Mouse (Mus musculus) heart, embryonic 12.5 days (tissue): ENCODE measurements around the gene Folr2. TPM values are rescaled to one million over a fixed set of nuclear protein-coding genes. Genes with fewer than 3 reads are reported as not detected.
A peak's percentile ranks its signal among the peaks of the same experiment; 100 is the strongest.

ENCODE experiments used
- ATAC-seq: fragments of 200-750 bp; cut with Nextera tagmentation; 2 replicates; pipeline ENCODE4 v1.8.0; 2017; ENCODE audit warnings: moderate TSS enrichment, moderate library complexity; ENCODE audit not compliant: insufficient number of reproducible peaks, low FRiP score
- H3K27ac ChIP-seq: fragments of 300-500 bp; sonication (generic); 2 replicates; pipeline ENCODE4 v1.5.1; 2016; ENCODE audit warnings: mild to moderate bottlenecking, moderate library complexity; ENCODE audit not compliant: poor library complexity, severe bottlenecking
- H3K27me3 ChIP-seq: fragments of 300-500 bp; sonication (generic); replicated peaks from 2 replicates; pipeline ENCODE4 v1.6.1; 2016; ENCODE audit warnings: mild to moderate bottlenecking, moderate library complexity
- H3K36me3 ChIP-seq: fragments of 300-500 bp; sonication (generic); 2 replicates; pipeline ENCODE4 v1.6.1; 2016; ENCODE audit warnings: mild to moderate bottlenecking, moderate library complexity
- H3K4me1 ChIP-seq: fragments of 300-500 bp; sonication (generic); replicated peaks from 2 replicates; pipeline ENCODE4 v1.6.1; 2016; ENCODE audit warnings: mild to moderate bottlenecking
- H3K4me2 ChIP-seq: fragments of 300-500 bp; sonication (generic); 2 replicates; pipeline ENCODE4 v1.6.1; 2016; ENCODE audit warnings: mild to moderate bottlenecking, moderate library complexity
- H3K4me3 ChIP-seq: fragments of 300-500 bp; sonication (generic); 2 replicates; pipeline ENCODE4 v1.5.1; 2016; ENCODE audit warnings: mild to moderate bottlenecking
- H3K9ac ChIP-seq: fragments of 300-500 bp; sonication (generic); 2 replicates; pipeline ENCODE4 v1.6.1; 2016; ENCODE audit warnings: mild to moderate bottlenecking, moderate library complexity
- H3K9me3 ChIP-seq: fragments of 300-500 bp; sonication (generic); replicated peaks from 2 replicates; pipeline ENCODE4 v1.6.1; 2016; ENCODE audit warnings: mild to moderate bottlenecking, moderate library complexity
- WGBS: fragments of 180-500 bp; shearing (Covaris S2); methylation state at CpG from one replicate; pipeline ENCODE4 v1.1.7; 2016; 5-methylcytosine and 5-hydroxymethylcytosine counted together
- polyA plus RNA-seq: library from polyadenylated mRNA; unstranded; fragments of >200 nt; fragmentation: Nextera tagmentation; extraction: Ambion mirVana; gene quantifications from 2 replicates; pipeline ENCODE4 v1.2.1, GENCODE M21; 2016

Folr2 gene
- polyA plus RNA-seq, result not detected in 2 replicates

GRCm38 (mm10) chr7:101857094-101857493 lies at the start of gene Folr2:
TSS of gene Folr2 (minus strand) at chr7:101857194.
- Histone ChIP-seq H3K27ac (no peak within 1 kb of the TSS), H3K9me3 (no peaks in the 10 kb centered on the region), H3K36me3 (no peaks in the 10 kb centered on the region), H3K4me1 (no peaks in the 10 kb centered on the region), H3K9ac (no peak within 1 kb of the TSS), H3K4me2 (no peak within 1 kb of the TSS), H3K4me3 (no peak within 1 kb of the TSS), H3K27me3 (no peaks in the 10 kb centered on the region)
- 86% methylated on average over 4 of the region's 4 CpGs for WGBS
- no peak for ATAC-seq

- WGBS, result 65% methylated on average over 8 of the region's 8 CpGs
- Histone ChIP-seq H3K9me3 (no peaks in the 10 kb centered on the region), H3K4me3 (peak overlapping the region; percentile 96), H3K9ac (peak overlapping the region; percentile 96), H3K4me1 (peaks cover 29% of the 10 kb centered on the region), H3K27me3 (no peaks in the 10 kb centered on the region), H3K36me3 (peaks cover 33% of the 10 kb centered on the region), H3K4me2 (peak overlapping the region; percentile 81), H3K27ac (0 out of 2 replicates have a peak overlapping the region, but pooled peaks have one; percentile 28)
- no peak for ATAC-seq
These were observed 49.7 kb upstream of the Folr2 start for GRCm38 (mm10) chr7:101906696-101907095.

GRCm38 (mm10) chr7:101906287-101906681 lies 49.3 kb upstream of the Folr2 start, which contains the start of gene Tomt:
TSS of gene Tomt (minus strand) at chr7:101906359.
- no peaks in the 10 kb centered on the region for H3K9me3 ChIP-seq
- peaks cover 29% of the 10 kb centered on the region for H3K36me3 ChIP-seq
- no peak for ATAC-seq
- 13% methylated on average over 11 of the region's 11 CpGs for WGBS
- peaks cover 29% of the 10 kb centered on the region for H3K4me1 ChIP-seq
- peak within 1 kb of the TSS; percentile 81 for H3K4me2 ChIP-seq
- H3K27ac ChIP-seq, result peak within 1 kb of the TSS; percentile 98
- H3K9ac ChIP-seq, result peak within 1 kb of the TSS; percentile 96
- H3K27me3 ChIP-seq, result no peaks in the 10 kb centered on the region
- peak within 1 kb of the TSS; percentile 96 for H3K4me3 ChIP-seq

- H3K36me3 ChIP-seq, result peaks cover 29% of the 10 kb centered on the region
- no peaks in the 10 kb centered on the region for H3K9me3 ChIP-seq
- H3K4me2 ChIP-seq, result peak within 1 kb of the TSS; percentile 81
- ATAC-seq, result peak; percentile 99
- WGBS, result under 1% methylated on average over 61 of the region's 61 CpGs
- peaks cover 29% of the 10 kb centered on the region for H3K4me1 ChIP-seq
- H3K27ac ChIP-seq, result peak within 1 kb of the TSS; percentile 98
- peak within 1 kb of the TSS; percentile 96 for H3K9ac ChIP-seq
- H3K4me3 ChIP-seq, result peak within 1 kb of the TSS; percentile 96
- no peaks in the 10 kb centered on the region for H3K27me3 ChIP-seq
These were observed 48.7 kb upstream of the Folr2 start, which contains the start of gene Lamtor1 for GRCm38 (mm10) chr7:101905561-101906286. TSS of gene Lamtor1 (plus strand) at chr7:101905904.

GRCm38 (mm10) chr7:101902846-101903245 lies 45.9 kb upstream of the Folr2 start:
- no peak overlapping the region for H3K9ac ChIP-seq
- peaks cover 16% of the 10 kb centered on the region for H3K4me1 ChIP-seq
- no peak overlapping the region for H3K4me3 ChIP-seq
- no peaks in the 10 kb centered on the region for H3K9me3 ChIP-seq
- no peak overlapping the region for H3K27ac ChIP-seq
- no peak for ATAC-seq
- peaks cover 32% of the 10 kb centered on the region for H3K36me3 ChIP-seq
- no peak overlapping the region for H3K4me2 ChIP-seq
- no peaks in the 10 kb centered on the region for H3K27me3 ChIP-seq

- Histone ChIP-seq H3K36me3 (peaks cover 32% of the 10 kb centered on the region), H3K27ac (no peak overlapping the region), H3K4me1 (peaks cover 12% of the 10 kb centered on the region), H3K4me3 (no peak overlapping the region), H3K27me3 (no peaks in the 10 kb centered on the region), H3K4me2 (no peak overlapping the region), H3K9ac (no peak overlapping the region), H3K9me3 (no peaks in the 10 kb centered on the region)
- no peak for ATAC-seq
- WGBS, result 91% methylated on average over 10 of the region's 10 CpGs
These were observed 45.0 kb upstream of the Folr2 start for GRCm38 (mm10) chr7:101901969-101902368.

- WGBS, result 91% methylated on average over 16 of the region's 16 CpGs
These were observed 43.5 kb upstream of the Folr2 start for GRCm38 (mm10) chr7:101900331-101901097.

GRCm38 (mm10) chr7:101896104-101897066 lies 39.4 kb upstream of the Folr2 start:
- Histone ChIP-seq H3K4me3 (peak overlapping the region; percentile 60), H3K9me3 (no peaks in the 10 kb centered on the region), H3K9ac (peak overlapping the region; percentile 61), H3K4me2 (peak overlapping the region; percentile 67), H3K27ac (peak overlapping the region; percentile 83), H3K4me1 (peaks cover 5% of the 10 kb centered on the region), H3K36me3 (peaks cover 21% of the 10 kb centered on the region), H3K27me3 (no peaks in the 10 kb centered on the region)
- ATAC-seq, result peak; percentile 98
- under 1% methylated on average over 57 of the region's 57 CpGs for WGBS

More at GRCm38 (mm10) chr7:101900331-101901097, 43.5 kb upstream of the Folr2 start:
- Histone ChIP-seq H3K4me3 (no peak overlapping the region), H3K36me3 (peaks cover 32% of the 10 kb centered on the region), H3K9ac (0 out of 2 replicates have a peak overlapping the region, but pooled peaks have one; percentile 2), H3K9me3 (no peaks in the 10 kb centered on the region), H3K4me2 (no peak overlapping the region), H3K27ac (no peak overlapping the region), H3K27me3 (no peaks in the 10 kb centered on the region), H3K4me1 (peaks cover 5% of the 10 kb centered on the region)
- ATAC-seq, result no peak

- peaks cover 15% of the 10 kb centered on the region for H3K36me3 ChIP-seq
- peaks cover 5% of the 10 kb centered on the region for H3K4me1 ChIP-seq
- H3K27ac ChIP-seq, result peak overlapping the region; percentile 26; the same call in 1 of the 2 replicates
- H3K9ac ChIP-seq, result peak overlapping the region; percentile 61
- 40% methylated on average over 9 of the region's 9 CpGs for WGBS
- H3K9me3 ChIP-seq, result no peaks in the 10 kb centered on the region
- H3K27me3 ChIP-seq, result no peaks in the 10 kb centered on the region
- no peak for ATAC-seq
- peak overlapping the region; percentile 60 for H3K4me3 ChIP-seq
- peak overlapping the region; percentile 58 for H3K4me2 ChIP-seq
These were observed 38.7 kb upstream of the Folr2 start for GRCm38 (mm10) chr7:101895695-101896094.

- 71% methylated on average over 4 of the region's 4 CpGs for WGBS
- no peaks in the 10 kb centered on the region for H3K9me3 ChIP-seq
- no peak for ATAC-seq
- no peak overlapping the region for H3K27ac ChIP-seq
- H3K36me3 ChIP-seq, result no peaks in the 10 kb centered on the region
- no peak overlapping the region for H3K9ac ChIP-seq
- no peaks in the 10 kb centered on the region for H3K4me1 ChIP-seq
- H3K4me3 ChIP-seq, result no peak overlapping the region
- H3K27me3 ChIP-seq, result peaks cover 5% of the 10 kb centered on the region; the same call in 1 of the 2 replicates
- H3K4me2 ChIP-seq, result no peak overlapping the region
These were observed 31.5 kb upstream of the Folr2 start for GRCm38 (mm10) chr7:101888460-101888859.
